In the genomic region with DNA sequence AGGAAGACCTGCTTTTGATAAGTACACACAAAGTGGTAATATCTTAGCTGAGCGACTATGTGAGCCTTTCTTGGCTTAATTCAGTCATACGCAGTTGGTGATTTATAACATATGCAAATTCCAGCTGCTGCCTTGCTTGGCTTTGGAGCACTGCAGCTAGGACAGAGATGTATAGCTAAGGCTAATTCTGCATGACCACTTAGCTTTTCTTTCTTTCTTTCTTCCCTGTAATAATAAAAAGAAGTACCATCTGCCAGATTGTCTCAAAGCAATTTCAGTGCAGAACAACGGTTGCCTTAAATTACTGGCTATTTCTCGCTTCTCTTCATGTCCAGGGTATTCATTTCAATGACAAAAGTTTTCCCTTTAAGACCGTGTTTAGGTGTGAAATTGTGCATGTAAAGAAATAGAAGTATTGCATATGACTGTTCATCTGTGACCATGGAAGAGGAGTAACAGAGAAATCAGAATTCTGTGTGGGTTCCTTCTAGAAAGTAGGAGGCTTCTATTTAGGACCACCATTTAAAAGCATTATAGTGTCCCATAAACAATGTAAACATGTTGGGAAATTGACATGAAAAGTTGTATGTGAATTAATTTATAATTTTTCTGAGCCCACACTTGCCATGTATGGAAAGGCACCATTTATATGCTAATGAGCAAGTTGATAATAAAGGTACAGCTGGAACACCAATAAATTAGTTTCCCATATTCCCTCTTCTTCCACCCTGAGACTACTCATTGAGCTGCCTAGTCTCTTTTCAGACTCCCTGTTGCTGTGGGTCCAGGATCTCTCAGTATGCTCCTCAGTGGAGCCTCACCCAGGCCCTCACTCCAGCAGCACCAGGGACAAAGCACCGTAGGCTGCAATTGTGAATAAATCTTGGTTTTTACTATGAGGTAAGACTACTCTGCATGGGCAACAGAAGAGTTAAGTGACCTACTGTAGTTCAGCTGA, we compare ENCODE assay signal across 14 mouse cellular contexts.
A peak's percentile ranks its signal among the peaks of the same experiment; 100 is the strongest.
DNase-seq lines count a peak whose midpoint lies in the region; ATAC-seq and TF ChIP-seq lines count a peak whose summit lies in the region.
"Had no signal": no experiment of that assay in that cellular context is flagged by ENCODE, and none has a peak within 500 bp of the region (broad histone marks: within the 10 kb centered on the region; RNA-seq: fewer than 3 reads in every experiment).

No protein-coding gene starts in this region.

- WGBS in kidney, postnatal 0 days = 66% methylated on average over 6 of the region's 6 CpGs
- WGBS in hindbrain, embryonic 12.5 days = 34% methylated on average over 6 of the region's 6 CpGs
- WGBS in midbrain, embryonic 15.5 days = 22% methylated on average over 6 of the region's 6 CpGs
- 63% methylated on average over 6 of the region's 6 CpGs for WGBS in cerebellum, adult 2 months

- H3K36me3 ChIP-seq in kidney, postnatal 0 days (ENCODE audit: insufficient read depth, low read length) = no peaks in the 10 kb centered on the region
- no peaks in the 10 kb centered on the region for H3K36me3 ChIP-seq in hindbrain, embryonic 12.5 days
- H3K36me3 ChIP-seq in midbrain, embryonic 15.5 days (replicated peaks) = no peaks in the 10 kb centered on the region

- H3K27ac ChIP-seq in kidney, postnatal 0 days = no peak overlapping the region
- peak overlapping the region; percentile 57 for H3K27ac ChIP-seq in hindbrain, embryonic 12.5 days
- H3K27ac ChIP-seq in midbrain, embryonic 15.5 days = peak overlapping the region; percentile 20; the same call in 1 of the 2 replicates
- no peak overlapping the region for H3K27ac ChIP-seq in cerebellum, adult 2 months (ENCODE audit: insufficient read depth, low read length)

- no peak for TF ChIP-seq POLR2A in cerebellum, adult 2 months (IDR thresholded peaks at IDR 0.05; ENCODE audit: borderline replicate concordance, insufficient read depth, low read length)

- no peak overlapping the region for H3K4me2 ChIP-seq in kidney, postnatal 0 days (ENCODE audit: low read length)
- H3K4me2 ChIP-seq in hindbrain, embryonic 12.5 days (replicated peaks) = no peak overlapping the region
- no peak overlapping the region for H3K4me2 ChIP-seq in midbrain, embryonic 15.5 days
- H3K4me2 ChIP-seq: heart, embryonic 11.5 days had no signal

- no peak for TF ChIP-seq CTCF in kidney, postnatal 0 days (IDR thresholded peaks at IDR 0.05; ENCODE audit: low read depth)
- no peak for TF ChIP-seq CTCF in cerebellum, adult 2 months (IDR thresholded peaks at IDR 0.05; ENCODE audit: borderline replicate concordance, insufficient read depth, low read depth, low read length)

- no peak overlapping the region for H3K9ac ChIP-seq in kidney, postnatal 0 days (ENCODE audit: low read depth, low read length)
- no peak overlapping the region for H3K9ac ChIP-seq in hindbrain, embryonic 12.5 days
- H3K9ac ChIP-seq in midbrain, embryonic 15.5 days = no peak overlapping the region

- H3K27me3 ChIP-seq in kidney, postnatal 0 days (ENCODE audit: insufficient read depth, low read length) = no peaks in the 10 kb centered on the region
- no peaks in the 10 kb centered on the region for H3K27me3 ChIP-seq in hindbrain, embryonic 12.5 days
- H3K27me3 ChIP-seq in midbrain, embryonic 15.5 days (replicated peaks) = no peaks in the 10 kb centered on the region
- H3K27me3 ChIP-seq in cerebellum, adult 2 months (ENCODE audit: control insufficient read depth, insufficient read depth, low read length) = no peaks in the 10 kb centered on the region

- H3K4me1 ChIP-seq in kidney, postnatal 0 days (replicated peaks; ENCODE audit: insufficient read depth, low read length) = no peaks in the 10 kb centered on the region
- H3K4me1 ChIP-seq in hindbrain, embryonic 12.5 days = peaks cover 28% of the 10 kb centered on the region
- peaks cover 11% of the 10 kb centered on the region for H3K4me1 ChIP-seq in midbrain, embryonic 15.5 days
- peaks cover 4% of the 10 kb centered on the region; the same call in 1 of the 2 replicates for H3K4me1 ChIP-seq in cerebellum, adult 2 months (ENCODE audit: control insufficient read depth, insufficient read depth, low read length)

- H3K9me3 ChIP-seq in kidney, postnatal 0 days (replicated peaks; ENCODE audit: low read length) = no peaks in the 10 kb centered on the region
- H3K9me3 ChIP-seq in hindbrain, embryonic 12.5 days (replicated peaks) = no peaks in the 10 kb centered on the region
- no peaks in the 10 kb centered on the region for H3K9me3 ChIP-seq in midbrain, embryonic 15.5 days

- H3K4me3 ChIP-seq in kidney, postnatal 0 days (replicated peaks; ENCODE audit: low read depth, low read length) = no peak overlapping the region
- no peak overlapping the region for H3K4me3 ChIP-seq in hindbrain, embryonic 12.5 days
- no peak overlapping the region for H3K4me3 ChIP-seq in midbrain, embryonic 15.5 days
- H3K4me3 ChIP-seq in cerebellum, adult 2 months (replicated peaks; ENCODE audit: insufficient read depth, low read depth, low read length) = no peak overlapping the region

- ATAC-seq in kidney, postnatal 0 days (replicated peaks; ENCODE audit: low FRiP score, low read depth) = no peak
- ATAC-seq in hindbrain, embryonic 12.5 days (ENCODE audit: low FRiP score) = peak; percentile 74
- ATAC-seq in midbrain, embryonic 15.5 days (replicated peaks) = no peak

- peak; percentile 47 for DNase-seq in kidney, postnatal 0 days (ENCODE audit: low spot score)
- DNase-seq in kidney, adult 11 months = no peak
- DNase-seq in embryo, embryonic 11 days = peak; percentile 43
- no peak for DNase-seq in spleen, postnatal 14 days (ENCODE audit: low spot score in 2 of 2)
- DNase-seq in cerebellum, adult 2 months = no peak
- DNase-seq: gastrocnemius, postnatal 36 days; kidney, adult 2 months; layer of hippocampus, postnatal 36 days; lung, postnatal 4 days; right cerebral cortex, postnatal 4 days; thymus, adult 18-20 months had no signal

Comparison
In these comparisons a context has a peak if more than half of its experiments do, and no peak if none do; other contexts are left out.
1. DNase-seq: peak in kidney, postnatal 0 days (single experiment) and embryo, embryonic 11 days (single experiment); none in kidney, adult 11 months (single experiment), spleen, postnatal 14 days (0 of 2) and cerebellum, adult 2 months (0 of 2).
2. H3K27ac ChIP-seq: peak in hindbrain, embryonic 12.5 days (single experiment) and midbrain, embryonic 15.5 days (single experiment); none in kidney, postnatal 0 days (single experiment) and cerebellum, adult 2 months (single experiment).